Mouse (Mus musculus) intestine, embryonic 14.5 days (tissue): ENCODE data around the gene Tgif2. TPM values are rescaled to one million over a fixed set of nuclear protein-coding genes. Genes with fewer than 3 reads are reported as not detected.

Source experiments
- ATAC-seq: fragments of 200-750 bp; cut with Nextera tagmentation; replicated peaks from 2 replicates; pipeline ENCODE4 v1.8.0; 2017; ENCODE audit warnings: low read depth, moderate number of reproducible peaks, moderate TSS enrichment, moderate library complexity; ENCODE audit not compliant: low FRiP score, low TSS enrichment
- DNase-seq: peaks from one replicate; pipeline ENCODE4 v3.0.0-alpha.2; 2018; ENCODE audit warnings: low spot score
- H3K27ac ChIP-seq: fragments of 300-500 bp; sonication (generic); 2 replicates; pipeline ENCODE4 v1.5.1; 2014; ENCODE audit warnings: low read depth, mild to moderate bottlenecking, control low read depth
- H3K27me3 ChIP-seq: fragments of 300-500 bp; sonication (generic); replicated peaks from 2 replicates; pipeline ENCODE4 v1.6.1; 2014; ENCODE audit warnings: low read length, control low read depth; ENCODE audit not compliant: control insufficient read depth, insufficient read depth
- H3K36me3 ChIP-seq: fragments of 300-500 bp; sonication (generic); 2 replicates; pipeline ENCODE4 v1.6.1; 2014; ENCODE audit warnings: low read length, control low read depth; ENCODE audit not compliant: control insufficient read depth, insufficient read depth
- H3K4me1 ChIP-seq: fragments of 300-500 bp; sonication (generic); replicated peaks from 2 replicates; pipeline ENCODE4 v1.6.1; 2014; ENCODE audit warnings: low read length, control low read depth, mixed read lengths; ENCODE audit not compliant: control insufficient read depth, insufficient read depth
- H3K4me2 ChIP-seq: fragments of 300-500 bp; sonication (generic); 2 replicates; pipeline ENCODE4 v1.6.1; 2014; ENCODE audit warnings: low read length
- H3K4me3 ChIP-seq: fragments of 300-500 bp; sonication (generic); 2 replicates; pipeline ENCODE4 v1.5.1; 2014; ENCODE audit warnings: low read depth, low read length, control low read depth, mixed read lengths
- H3K9ac ChIP-seq: fragments of 300-500 bp; sonication (generic); 2 replicates; pipeline ENCODE4 v1.6.1; 2014; ENCODE audit warnings: mild to moderate bottlenecking, low read length
- H3K9me3 ChIP-seq: fragments of 300-500 bp; sonication (generic); 2 replicates; pipeline ENCODE4 v1.6.1; 2016; ENCODE audit warnings: low read length, control low read depth; ENCODE audit not compliant: control insufficient read depth
- WGBS: fragments of 180-500 bp; shearing (Covaris S2); extraction: QIAGEN DNeasy Blood & Tissue Kit; methylation state at CpG from one replicate; pipeline ENCODE4 v1.1.7; 2014; 5-methylcytosine and 5-hydroxymethylcytosine counted together
- polyA plus RNA-seq: library from polyadenylated mRNA; unstranded; fragments of >200 nt; fragmentation: Nextera tagmentation; extraction: Ambion mirVana; gene quantifications from 2 replicates; pipeline ENCODE4 v1.2.1, GENCODE M21; 2014

Gene Tgif2
- polyA plus RNA-seq, 1 experiment from 2014 or later: 61.4 TPM

GRCm38 (mm10) chr2:156862772-156863486 is 23.1 kb downstream of the Tgif2 start, which contains the start of gene Rab5if:
TSS of gene Rab5if (plus strand) at chr2:156863128.
- H3K4me3 ChIP-seq: peak within 1 kb of the TSS; percentile 99
- DNase-seq: peak; percentile 97
- WGBS: under 1% methylated on average over 87 of the region's 98 CpGs
- no peaks in the 10 kb centered on the region for H3K27me3 ChIP-seq
- H3K4me1 ChIP-seq: peaks cover 30% of the 10 kb centered on the region
- H3K9me3 ChIP-seq: no peaks in the 10 kb centered on the region
- peak; percentile 96 for ATAC-seq
- peak within 1 kb of the TSS; percentile 95 for H3K27ac ChIP-seq
- H3K36me3 ChIP-seq: peaks cover 36% of the 10 kb centered on the region
- peak within 1 kb of the TSS; percentile 96 for H3K9ac ChIP-seq
- H3K4me2 ChIP-seq: peak within 1 kb of the TSS; percentile 76

- no peak; the same call in 1 of the 2 replicates for ATAC-seq
- no peak for DNase-seq
- Histone ChIP-seq H3K27me3 (no peaks in the 10 kb centered on the region), H3K9me3 (no peaks in the 10 kb centered on the region), H3K27ac (peak overlapping the region; percentile 95), H3K36me3 (peaks cover 34% of the 10 kb centered on the region), H3K9ac (peak overlapping the region; percentile 96), H3K4me3 (peak overlapping the region; percentile 99), H3K4me1 (peaks cover 23% of the 10 kb centered on the region), H3K4me2 (peak overlapping the region; percentile 76)
- WGBS: 1% methylated on average over 28 of the region's 28 CpGs
Observed at GRCm38 (mm10) chr2:156863487-156864160, 23.8 kb downstream of the Tgif2 start.

GRCm38 (mm10) chr2:156864481-156864880 is 24.7 kb downstream of the Tgif2 start:
- Histone ChIP-seq H3K4me1 (peaks cover 18% of the 10 kb centered on the region), H3K36me3 (peaks cover 42% of the 10 kb centered on the region), H3K4me3 (peak overlapping the region; percentile 99), H3K4me2 (peak overlapping the region; percentile 76), H3K9me3 (no peaks in the 10 kb centered on the region), H3K27ac (no peak overlapping the region), H3K9ac (peak overlapping the region; percentile 96), H3K27me3 (no peaks in the 10 kb centered on the region)
- 80% methylated on average over 3 of the region's 3 CpGs for WGBS
- no peak for DNase-seq
- no peak for ATAC-seq

GRCm38 (mm10) chr2:156868994-156869393 is 29.2 kb downstream of the Tgif2 start:
- ATAC-seq: no peak
- WGBS: 79% methylated on average over 8 of the region's 8 CpGs
- Histone ChIP-seq H3K9me3 (no peaks in the 10 kb centered on the region), H3K4me2 (no peak overlapping the region), H3K27me3 (no peaks in the 10 kb centered on the region), H3K4me3 (no peak overlapping the region), H3K4me1 (peaks cover 14% of the 10 kb centered on the region), H3K27ac (no peak overlapping the region), H3K36me3 (peaks cover 82% of the 10 kb centered on the region), H3K9ac (no peak overlapping the region)
- DNase-seq: no peak

GRCm38 (mm10) chr2:156869554-156869953 is 29.7 kb downstream of the Tgif2 start:
- no peak overlapping the region for H3K4me2 ChIP-seq
- H3K9me3 ChIP-seq: no peaks in the 10 kb centered on the region
- H3K27me3 ChIP-seq: no peaks in the 10 kb centered on the region
- WGBS: 90% methylated on average over 7 of the region's 7 CpGs
- H3K9ac ChIP-seq: no peak overlapping the region
- H3K4me3 ChIP-seq: no peak overlapping the region
- DNase-seq (no peak), ATAC-seq (no peak)
- H3K27ac ChIP-seq: no peak overlapping the region
- peaks cover 8% of the 10 kb centered on the region; the same call in 1 of the 2 replicates for H3K4me1 ChIP-seq
- H3K36me3 ChIP-seq: peaks cover 88% of the 10 kb centered on the region

- no peak overlapping the region for H3K4me3 ChIP-seq
- peaks cover 90% of the 10 kb centered on the region for H3K36me3 ChIP-seq
- no peak overlapping the region for H3K9ac ChIP-seq
- H3K4me1 ChIP-seq: peaks cover 8% of the 10 kb centered on the region; the same call in 1 of the 2 replicates
- H3K27me3 ChIP-seq: no peaks in the 10 kb centered on the region
- DNase-seq (no peak), ATAC-seq (no peak; the same call in 1 of the 2 replicates)
- no peak overlapping the region; the same call in 1 of the 2 replicates for H3K4me2 ChIP-seq
- H3K9me3 ChIP-seq: no peaks in the 10 kb centered on the region
- 50% methylated on average over 6 of the region's 6 CpGs for WGBS
- peak overlapping the region; percentile 38; the same call in 1 of the 2 replicates for H3K27ac ChIP-seq
Observed at GRCm38 (mm10) chr2:156870519-156870918, 30.7 kb downstream of the Tgif2 start.

- DNase-seq (peak; percentile 85), ATAC-seq (0 out of 2 replicates have a peak, but pooled peaks have one; percentile 41)
- WGBS: 33% methylated on average over 5 of the region's 5 CpGs
- no peak overlapping the region for H3K9ac ChIP-seq
- peaks cover 8% of the 10 kb centered on the region; the same call in 1 of the 2 replicates for H3K4me1 ChIP-seq
- no peaks in the 10 kb centered on the region for H3K9me3 ChIP-seq
- no peaks in the 10 kb centered on the region for H3K27me3 ChIP-seq
- peaks cover 62% of the 10 kb centered on the region for H3K36me3 ChIP-seq
- H3K4me2 ChIP-seq: no peak overlapping the region
- no peak overlapping the region for H3K27ac ChIP-seq
- no peak overlapping the region for H3K4me3 ChIP-seq
Observed at GRCm38 (mm10) chr2:156873629-156874028, 33.8 kb downstream of the Tgif2 start.

- ATAC-seq: no peak
- 91% methylated on average over 8 of the region's 8 CpGs for WGBS
- no peaks in the 10 kb centered on the region for H3K9me3 ChIP-seq
Observed at GRCm38 (mm10) chr2:156874047-156874759, 34.4 kb downstream of the Tgif2 start.

More at GRCm38 (mm10) chr2:156874047-156874759, 34.4 kb downstream of the Tgif2 start:
- Histone ChIP-seq H3K27me3 (no peaks in the 10 kb centered on the region), H3K27ac (no peak overlapping the region), H3K4me1 (peaks cover 8% of the 10 kb centered on the region; the same call in 1 of the 2 replicates), H3K4me3 (no peak overlapping the region), H3K36me3 (peaks cover 56% of the 10 kb centered on the region), H3K9ac (no peak overlapping the region), H3K4me2 (no peak overlapping the region)
- DNase-seq: no peak
